Mouse (Mus musculus): Measurements from ENCODE around the gene Synm.

- no peak for TF ChIP-seq CTCF (IDR thresholded peaks at IDR 0.05; ENCODE audit: borderline replicate concordance, extremely low read depth, insufficient read depth, insufficient read length)
- no peak for TF ChIP-seq POLR2A (IDR thresholded peaks at IDR 0.05; ENCODE audit: borderline replicate concordance, extremely low read depth, insufficient read depth, insufficient read length, poor library complexity, severe bottlenecking)
Observed at GRCm38 (mm10) chr7:67724536-67724935, 35.0 kb downstream of the Synm start.
